ENCODE assay signal across 1 mouse cellular context in genomic region chr1:170929245-170929644, GRCm38 (mm10).
TF ChIP-seq lines count a peak whose summit lies in the region.

No protein-coding gene starts in this region.

TF ChIP-seq in CH12.LX, 34 proteins besides CTCF, POLR2A, EP300 and RAD21:
- TF ChIP-seq POLR2AphosphoS2 (IDR thresholded peaks at IDR 0.05; ENCODE audit: low read depth, low read length) (no peak), MYC (IDR thresholded peaks at IDR 0.05; ENCODE audit: low read depth, low read length) (no peak)
